Mouse (Mus musculus): Measurements from ENCODE around the gene Hmmr. TPM values are rescaled to one million over a fixed set of nuclear protein-coding genes. Genes with fewer than 3 reads are reported as not detected.

Hmmr gene
- polyA plus RNA-seq (2012; rRNA removed), result 0.68 and 0.75 TPM in 2 replicates

DNA sequence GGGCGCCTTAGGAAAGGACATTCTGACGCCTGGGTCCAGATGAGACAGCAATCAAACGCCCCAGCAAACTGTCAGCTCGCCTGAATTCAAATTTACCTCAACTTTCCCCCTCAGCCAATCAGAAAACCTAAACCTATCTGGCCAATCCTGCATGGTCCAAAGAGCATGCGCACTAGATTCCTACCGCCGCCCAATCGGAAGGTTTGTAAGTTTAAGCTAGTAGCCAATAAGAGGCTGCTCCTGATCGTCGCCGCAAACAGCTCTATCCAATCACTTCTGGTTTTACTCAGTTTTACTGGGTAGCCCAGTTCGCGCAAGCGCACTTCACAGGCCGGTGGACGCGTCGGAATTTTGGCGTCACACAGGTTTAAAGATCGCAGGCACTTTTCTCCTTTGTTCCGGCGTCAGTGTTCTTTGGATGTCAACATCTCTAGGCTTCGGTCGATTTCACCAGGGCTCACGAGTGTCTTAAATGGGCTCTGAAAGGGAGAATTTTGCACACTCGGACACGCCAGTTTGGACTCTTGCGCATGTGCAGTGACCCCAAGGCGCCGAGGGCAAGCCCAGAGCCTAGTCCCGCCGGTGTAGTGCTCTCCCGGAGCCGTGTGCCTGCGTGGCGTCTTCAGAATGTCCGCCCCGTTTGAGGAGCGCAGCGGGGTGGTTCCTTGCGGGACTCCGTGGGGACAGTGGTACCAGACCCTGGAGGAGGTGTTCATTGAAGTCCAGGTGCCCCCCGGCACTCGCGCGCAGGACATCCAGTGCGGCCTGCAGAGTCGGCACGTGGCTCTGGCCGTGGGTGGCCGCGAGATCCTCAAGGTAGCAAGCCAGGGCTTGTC is at the start of gene Hmmr, which contains the start of gene Nudcd2:
TSS of gene Hmmr (minus strand) at position 84 of the 836 bp plus-strand sequence.
TSS of gene Nudcd2 (plus strand) at position 329 of the 836 bp plus-strand sequence.
- Histone ChIP-seq H3K27ac (ENCODE audit: insufficient read depth, low read length) (0 out of 2 replicates have a peak within 1 kb of the TSS, but pooled peaks have one; percentile 2), H3K4me1 (ENCODE audit: control insufficient read depth, insufficient read depth, low read length) (no peaks in the 10 kb centered on the region; the same call in none of the 2 replicates), H3K4me3 (ENCODE audit: insufficient read depth, low read length) (peak within 1 kb of the TSS; percentile 66)
- TF ChIP-seq POLR2A (IDR thresholded peaks at IDR 0.05; ENCODE audit: extremely low read depth, insufficient read depth, low read length) (peak; percentile 43; the same call in 1 of the 2 replicates), CTCF (IDR thresholded peaks at IDR 0.05; ENCODE audit: extremely low read depth, insufficient read depth, low read length) (no peak)

DNA sequence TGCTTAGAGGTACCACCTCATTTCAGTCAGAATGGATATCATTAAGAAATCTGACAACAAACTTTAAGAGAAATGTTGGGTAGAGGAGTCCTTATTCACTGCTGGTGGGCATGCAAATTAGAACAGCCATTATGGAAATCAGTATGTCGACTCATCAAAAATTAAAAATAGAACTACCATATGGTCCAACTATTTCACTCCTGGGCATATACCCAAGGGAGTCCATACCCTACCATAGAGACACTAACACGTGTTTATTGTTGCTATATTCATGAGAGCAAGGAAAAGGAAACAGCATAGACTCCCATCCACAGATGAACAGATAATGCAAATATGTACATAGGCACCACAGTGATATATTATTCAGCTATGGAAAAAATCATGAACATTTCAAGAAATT is 48.6 kb upstream of the Hmmr start:
- no peak overlapping the region for H3K27ac ChIP-seq (ENCODE audit: insufficient read depth, low read length)
- H3K4me1 ChIP-seq (ENCODE audit: control insufficient read depth, insufficient read depth, low read length), result peaks cover 7% of the 10 kb centered on the region; the same call in 1 of the 2 replicates
- no peak for TF ChIP-seq CTCF (IDR thresholded peaks at IDR 0.05; ENCODE audit: extremely low read depth, insufficient read depth, low read length)
- no peak for TF ChIP-seq POLR2A (IDR thresholded peaks at IDR 0.05; ENCODE audit: extremely low read depth, insufficient read depth, low read length)
- H3K4me3 ChIP-seq (ENCODE audit: insufficient read depth, low read length), result no peak overlapping the region

DNA sequence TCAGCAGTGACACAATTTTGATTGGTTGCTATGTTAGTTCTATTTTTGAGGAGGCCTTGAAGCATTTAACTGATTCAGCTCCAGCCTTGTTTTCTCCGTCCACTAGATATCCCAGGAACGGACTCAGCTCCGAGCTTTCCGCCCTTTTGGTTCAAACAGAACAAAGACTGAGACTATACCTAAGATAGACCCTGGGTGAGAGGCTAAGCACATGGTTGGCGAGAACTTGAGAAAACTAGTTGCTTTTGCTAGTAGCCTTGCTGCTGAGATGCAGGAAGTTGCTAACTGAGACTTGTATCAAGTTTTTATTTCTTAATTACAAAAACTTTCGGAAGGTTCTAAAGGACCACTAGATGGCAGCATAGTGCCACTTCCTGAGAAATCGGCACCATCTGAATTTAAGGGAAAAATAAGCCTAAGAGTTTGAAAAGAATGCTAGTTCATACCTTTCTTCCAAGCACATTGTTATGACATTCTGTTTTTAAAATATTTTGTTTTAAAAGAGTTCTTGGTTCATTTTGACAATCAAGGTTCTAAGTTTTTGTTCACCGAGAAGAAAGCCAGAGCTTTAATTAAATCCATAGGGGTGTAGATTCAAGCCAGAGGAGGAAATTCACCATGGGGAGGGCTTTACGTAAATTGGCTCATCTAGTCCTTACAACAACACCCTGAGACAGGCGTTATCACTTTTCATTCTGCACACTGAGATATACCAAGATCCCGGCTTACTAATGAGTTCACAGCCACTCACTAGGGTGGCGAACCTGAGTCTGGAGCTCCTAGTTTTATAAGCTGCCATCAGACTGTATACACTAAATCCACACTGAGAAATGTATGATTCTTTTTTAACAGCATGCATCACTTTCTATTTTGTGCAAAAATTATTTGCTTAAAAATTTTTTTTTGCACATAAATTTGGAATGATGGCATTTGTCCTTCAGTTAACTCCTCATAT is 42.4 kb upstream of the Hmmr start:
- TF ChIP-seq CTCF (IDR thresholded peaks at IDR 0.05; ENCODE audit: extremely low read depth, insufficient read depth, low read length) (peak; percentile 33; the same call in 1 of the 2 replicates), POLR2A (IDR thresholded peaks at IDR 0.05; ENCODE audit: extremely low read depth, insufficient read depth, low read length) (no peak)
- peaks cover 3% of the 10 kb centered on the region; the same call in 1 of the 2 replicates for H3K4me1 ChIP-seq (ENCODE audit: control insufficient read depth, insufficient read depth, low read length)
- H3K27ac ChIP-seq (ENCODE audit: insufficient read depth, low read length), result no peak overlapping the region
- H3K4me3 ChIP-seq (ENCODE audit: insufficient read depth, low read length), result no peak overlapping the region

DNA sequence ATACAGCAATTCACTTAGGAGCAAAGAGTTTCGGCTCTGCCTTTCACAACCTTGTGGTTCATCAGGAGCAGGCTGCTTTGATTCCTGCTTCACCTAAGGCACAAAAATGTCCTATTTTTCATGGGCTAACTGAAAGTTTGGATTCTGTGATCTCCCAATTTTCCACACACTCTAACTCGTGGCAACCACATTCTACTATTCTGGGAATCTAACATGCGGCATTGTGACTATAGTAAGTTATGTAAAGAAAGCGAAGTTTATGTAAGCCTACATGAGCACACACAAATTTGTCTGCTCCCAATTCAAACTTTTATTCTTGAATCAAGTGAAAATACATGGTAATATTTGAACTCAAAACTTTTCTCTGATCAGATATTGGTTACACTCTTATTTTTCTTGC is 31.5 kb upstream of the Hmmr start:
- TF ChIP-seq POLR2A (IDR thresholded peaks at IDR 0.05; ENCODE audit: extremely low read depth, insufficient read depth, low read length), result no peak
- TF ChIP-seq CTCF (IDR thresholded peaks at IDR 0.05; ENCODE audit: extremely low read depth, insufficient read depth, low read length), result no peak
- peak overlapping the region; percentile 89 for H3K27ac ChIP-seq (ENCODE audit: insufficient read depth, low read length)
- H3K4me3 ChIP-seq (ENCODE audit: insufficient read depth, low read length), result no peak overlapping the region
- no peaks in the 10 kb centered on the region for H3K4me1 ChIP-seq (ENCODE audit: control insufficient read depth, insufficient read depth, low read length)

DNA sequence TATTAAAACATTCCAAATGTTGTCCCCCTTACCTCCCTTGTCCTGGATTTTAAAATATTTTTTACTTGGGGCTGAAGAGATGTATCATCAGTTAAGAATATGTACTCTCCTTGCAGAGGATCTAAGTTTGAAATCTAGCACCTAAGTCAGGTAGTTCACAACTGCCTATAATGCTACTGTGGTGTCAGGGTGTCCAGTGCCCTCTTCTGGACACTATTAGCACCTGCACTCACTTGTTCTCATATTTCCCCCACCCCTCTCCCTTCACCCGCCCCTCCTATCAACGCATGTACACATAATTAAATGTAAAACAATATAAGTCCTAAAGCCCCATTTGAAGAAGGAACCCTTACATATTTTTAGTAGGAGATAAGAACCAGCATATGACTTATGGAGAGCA is 30.2 kb upstream of the Hmmr start:
- H3K4me1 ChIP-seq (ENCODE audit: control insufficient read depth, insufficient read depth, low read length), result no peaks in the 10 kb centered on the region
- peak; percentile 33; the same call in 1 of the 2 replicates for TF ChIP-seq CTCF (IDR thresholded peaks at IDR 0.05; ENCODE audit: extremely low read depth, insufficient read depth, low read length)
- no peak for TF ChIP-seq POLR2A (IDR thresholded peaks at IDR 0.05; ENCODE audit: extremely low read depth, insufficient read depth, low read length)
- H3K4me3 ChIP-seq (ENCODE audit: insufficient read depth, low read length), result no peak overlapping the region
- H3K27ac ChIP-seq (ENCODE audit: insufficient read depth, low read length), result no peak overlapping the region

DNA sequence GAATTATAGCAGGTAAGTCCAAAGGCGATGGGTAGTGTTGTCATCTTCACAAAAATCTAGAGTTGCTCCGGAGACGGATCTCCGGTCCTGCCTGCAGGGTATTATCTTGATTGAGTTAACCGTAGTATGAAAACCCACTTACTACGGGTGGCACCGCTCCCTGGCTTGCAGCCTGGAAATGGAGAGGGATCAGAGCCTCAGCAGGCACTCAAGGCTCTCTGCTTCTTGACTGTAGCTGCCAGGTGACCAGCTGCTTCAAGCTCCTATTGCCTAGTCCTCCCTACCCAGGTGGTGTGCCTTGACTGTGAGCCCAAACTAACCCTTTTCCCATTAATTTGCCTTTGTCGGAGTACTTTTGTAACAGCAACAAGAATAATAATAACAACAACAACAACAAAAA is 26.7 kb upstream of the Hmmr start:
- no peak for TF ChIP-seq POLR2A (IDR thresholded peaks at IDR 0.05; ENCODE audit: extremely low read depth, insufficient read depth, low read length)
- no peak for TF ChIP-seq CTCF (IDR thresholded peaks at IDR 0.05; ENCODE audit: extremely low read depth, insufficient read depth, low read length)

DNA sequence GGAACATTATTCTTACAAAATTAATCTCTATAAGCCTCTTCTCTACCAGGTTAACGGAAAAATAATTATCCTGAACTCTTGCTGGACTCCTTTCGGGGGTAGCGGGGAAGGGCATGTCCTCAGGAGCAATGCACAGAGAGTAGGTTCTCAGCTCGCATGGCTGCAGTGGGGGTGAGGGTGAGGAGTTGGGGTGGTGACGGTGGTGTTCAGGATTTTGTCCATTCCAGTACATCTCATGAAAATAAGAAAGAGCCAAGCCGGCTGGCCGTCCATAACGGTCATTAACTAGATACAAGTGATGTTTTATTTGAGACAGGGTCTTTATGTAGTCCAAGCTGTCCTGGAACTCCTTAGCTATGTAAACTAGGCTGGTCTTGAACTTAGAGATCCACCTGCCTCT is 22.7 kb upstream of the Hmmr start:
- Histone ChIP-seq H3K4me3 (ENCODE audit: insufficient read depth, low read length) (no peak overlapping the region; the same call in 1 of the 2 replicates), H3K27ac (ENCODE audit: insufficient read depth, low read length) (no peak overlapping the region; the same call in 1 of the 2 replicates), H3K4me1 (ENCODE audit: control insufficient read depth, insufficient read depth, low read length) (0 out of 2 replicates have a peak, but pooled peaks cover 1% of the 10 kb centered on the region)
- TF ChIP-seq POLR2A (IDR thresholded peaks at IDR 0.05; ENCODE audit: extremely low read depth, insufficient read depth, low read length) (no peak), CTCF (IDR thresholded peaks at IDR 0.05; ENCODE audit: extremely low read depth, insufficient read depth, low read length) (no peak)

More for the DNA sequence above, 26.7 kb upstream of the Hmmr start:
- Histone ChIP-seq H3K4me3 (ENCODE audit: insufficient read depth, low read length) (no peak overlapping the region), H3K27ac (ENCODE audit: insufficient read depth, low read length) (no peak overlapping the region), H3K4me1 (ENCODE audit: control insufficient read depth, insufficient read depth, low read length) (0 out of 2 replicates have a peak, but pooled peaks cover 1% of the 10 kb centered on the region)

DNA sequence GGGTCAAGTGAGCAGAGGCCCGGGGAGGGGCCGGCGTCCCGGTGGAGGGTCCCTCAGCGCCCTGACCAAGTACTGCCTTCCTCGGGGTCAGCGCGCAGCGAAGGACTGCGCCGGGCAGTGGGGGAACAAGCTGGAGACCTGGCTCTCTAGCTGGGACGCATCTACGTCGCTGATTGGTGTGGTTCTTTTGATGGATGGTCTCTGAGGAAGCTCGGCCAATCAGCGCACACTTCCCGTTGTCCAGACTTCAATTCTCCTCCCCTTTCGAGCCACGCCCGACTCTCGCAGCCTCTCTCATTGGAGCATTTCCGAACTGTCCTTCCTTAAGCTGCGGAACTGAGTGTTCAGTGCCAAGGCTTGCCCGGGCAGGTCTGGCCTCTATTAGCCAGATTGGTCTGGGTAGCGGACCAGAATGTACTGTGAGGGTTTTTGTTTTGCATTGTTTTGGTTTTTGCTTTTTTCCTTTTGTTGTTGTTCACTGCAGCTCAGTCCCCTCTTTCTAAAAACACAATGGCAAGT is 21.9 kb upstream of the Hmmr start, which contains the start of gene Ccng1:
TSS of gene Ccng1 (minus strand) at position 203 of the 519 bp plus-strand sequence.
- Histone ChIP-seq H3K27ac (ENCODE audit: insufficient read depth, low read length) (peak within 1 kb of the TSS; percentile 35), H3K4me3 (ENCODE audit: insufficient read depth, low read length) (peak within 1 kb of the TSS; percentile 57), H3K4me1 (ENCODE audit: control insufficient read depth, insufficient read depth, low read length) (0 out of 2 replicates have a peak, but pooled peaks cover 1% of the 10 kb centered on the region)
- TF ChIP-seq POLR2A (IDR thresholded peaks at IDR 0.05; ENCODE audit: extremely low read depth, insufficient read depth, low read length) (peak; percentile 84), CTCF (IDR thresholded peaks at IDR 0.05; ENCODE audit: extremely low read depth, insufficient read depth, low read length) (no peak)

Measured in cortical plate, adult 2 months (tissue).